Mouse (Mus musculus): ENCODE measurements at regions not wholly inside any gene's neighbourhood (a gene's known extent, or its start where the extent isn't known, plus 50 kb on each side); places are given as distances from the start of the nearest gene placed in this dataset.
"Not testable (repeated sequence)": the region's sequence is repeated elsewhere in the genome, so short reads cannot be mapped to it uniquely, and the experiment has no call there.

- TF ChIP-seq CTCF (IDR thresholded peaks at IDR 0.05 in 2 of 3, conservative IDR thresholded peaks at IDR 0.05 in 1 of 3; ENCODE audit: control insufficient read depth in 1 of 3, insufficient read depth in 1 of 3, low read depth in 2 of 3, low read length in 3 of 3, poor library complexity in 1 of 3, severe bottlenecking in 1 of 3); GATA1 (IDR thresholded peaks at IDR 0.05; ENCODE audit: low read depth, low read length); UBTF (IDR thresholded peaks at IDR 0.05; ENCODE audit: borderline replicate concordance, insufficient read depth, low read depth, low read length); TCF12 (IDR thresholded peaks at IDR 0.05; ENCODE audit: low read depth, low read length); USF1 (IDR thresholded peaks at IDR 0.05; ENCODE audit: low read depth, low read length); CHD2 (IDR thresholded peaks at IDR 0.05; ENCODE audit: low read length); GABPA (IDR thresholded peaks at IDR 0.05; ENCODE audit: low read depth, low read length); EP300 (IDR thresholded peaks at IDR 0.05; ENCODE audit: low read depth in 1 of 2, low read length in 2 of 2); SMC3 (IDR thresholded peaks at IDR 0.05; ENCODE audit: low read depth, low read length); NELFE (IDR thresholded peaks at IDR 0.05; ENCODE audit: low read depth, low read length); RAD21 (IDR thresholded peaks at IDR 0.05; ENCODE audit: low read depth, low read length); RCOR1 (IDR thresholded peaks at IDR 0.05; ENCODE audit: low read depth, low read length): not testable (repeated sequence)
These were observed 774.1 kb upstream of the 4930444P10Rik start for GRCm38 (mm10) chr1:16867086-16867835.
